Mouse (Mus musculus) spleen, postnatal 36 days (tissue): ENCODE measurements at regions not wholly inside any gene's neighbourhood (a gene's known extent, or its start where the extent isn't known, plus 50 kb on each side); places are given as distances from the start of the nearest gene placed in this dataset.
"Not testable (repeated sequence)": the region's sequence is repeated elsewhere in the genome, so short reads cannot be mapped to it uniquely, and the experiment has no call there.

Experiments used
- DNase-seq, 2 experiments: peaks; one replicate each; pipeline ENCODE4 v3.0.0; 2022; ENCODE audit warnings: low spot score in 2 of 2, mixed read lengths in 1 of 2

DNA sequence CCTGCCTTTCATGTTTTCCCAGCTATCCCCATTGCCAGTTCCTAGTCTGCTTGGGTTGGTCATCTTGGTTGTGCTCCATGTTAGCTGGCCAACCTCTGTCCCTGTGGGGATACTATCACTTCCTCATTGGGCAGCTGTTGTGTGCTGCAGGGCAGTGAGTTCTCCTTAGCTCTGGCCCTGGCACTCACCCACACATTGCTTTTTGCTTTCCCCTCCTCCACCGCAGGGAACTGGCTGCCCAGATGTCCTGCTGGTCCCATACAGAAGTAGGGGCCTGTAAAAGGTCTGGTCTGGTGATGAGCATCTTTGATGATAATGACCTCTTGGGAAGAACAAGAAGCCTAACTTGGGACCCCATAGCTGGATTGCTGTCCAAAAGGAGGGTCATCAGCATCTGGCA, 308.2 kb upstream of the Gm21863 start:
- peak in 1 of 2 experiments; percentile 0 for DNase-seq

DNA sequence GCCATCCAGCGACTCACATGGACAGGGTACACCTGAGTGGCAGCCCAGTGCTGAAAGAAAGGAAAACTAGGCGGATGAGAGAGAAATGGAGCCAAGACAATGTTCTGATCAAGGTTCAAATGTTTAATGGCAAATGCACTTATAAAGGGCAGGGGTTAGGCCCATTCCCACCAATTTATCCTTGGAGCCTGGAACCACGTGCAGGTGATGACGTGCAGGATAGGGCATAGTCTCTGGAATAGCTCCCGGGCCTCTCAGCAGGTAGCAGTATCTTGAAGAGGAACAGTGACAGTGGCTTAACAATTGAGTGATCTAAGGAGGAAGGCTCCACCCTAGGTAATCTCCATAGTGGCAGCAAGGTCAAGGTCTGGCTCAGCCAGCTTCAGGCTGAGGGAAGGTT, 285.8 kb upstream of the Gm21863 start:
- not testable (repeated sequence) for DNase-seq

DNA sequence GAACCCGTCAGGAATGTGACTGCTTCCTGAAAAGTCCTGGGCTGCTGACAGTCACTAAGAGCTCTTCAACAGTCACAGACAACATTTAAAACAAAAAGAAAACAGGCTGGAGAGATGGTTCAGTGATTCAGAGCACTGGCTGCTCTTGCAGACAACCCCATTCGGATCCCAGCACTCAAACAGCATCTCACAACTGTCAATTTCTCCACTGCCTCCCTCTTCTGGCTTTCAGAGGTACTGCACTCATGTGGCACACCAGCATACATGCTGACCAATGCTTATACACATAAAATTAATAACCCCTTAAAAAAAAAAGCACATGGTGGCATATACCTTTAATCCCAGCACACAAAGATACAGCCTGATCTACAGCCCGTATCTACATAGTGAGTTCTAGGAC, 283.7 kb upstream of the Gm21863 start:
- DNase-seq, result not testable (repeated sequence)
